Mouse (Mus musculus): ENCODE results near the gene Eno4. TPM values are rescaled to one million over a fixed set of nuclear protein-coding genes. Genes with fewer than 3 reads are reported as not detected.

The Eno4 gene
- polyA plus RNA-seq, 1 experiment from 2014 or later, result 0.90 TPM

GRCm38 (mm10) chr19:58974126-58974525 is 30.9 kb downstream of the Eno4 start:
- H3K36me3 ChIP-seq, result no peaks in the 10 kb centered on the region
- no peak overlapping the region for H3K4me3 ChIP-seq (replicated peaks)
- peaks cover 23% of the 10 kb centered on the region; the same call in 1 of the 2 replicates for H3K4me1 ChIP-seq (replicated peaks)
- H3K4me2 ChIP-seq, result no peak overlapping the region
- H3K27me3 ChIP-seq, result peaks cover 43% of the 10 kb centered on the region
- ATAC-seq (ENCODE audit: insufficient number of reproducible peaks, insufficient read depth, low FRiP score, low TSS enrichment, low read depth), result no peak
- 89% methylated on average over 8 of the region's 8 CpGs for whole genome bisulfite sequencing
- H3K9ac ChIP-seq (replicated peaks), result no peak overlapping the region
- H3K9me3 ChIP-seq, result no peaks in the 10 kb centered on the region
- H3K27ac ChIP-seq, result no peak overlapping the region

GRCm38 (mm10) chr19:58975216-58975863 is 32.1 kb downstream of the Eno4 start:
- WGBS, result 54% methylated on average over 11 of the region's 11 CpGs

DNA sequence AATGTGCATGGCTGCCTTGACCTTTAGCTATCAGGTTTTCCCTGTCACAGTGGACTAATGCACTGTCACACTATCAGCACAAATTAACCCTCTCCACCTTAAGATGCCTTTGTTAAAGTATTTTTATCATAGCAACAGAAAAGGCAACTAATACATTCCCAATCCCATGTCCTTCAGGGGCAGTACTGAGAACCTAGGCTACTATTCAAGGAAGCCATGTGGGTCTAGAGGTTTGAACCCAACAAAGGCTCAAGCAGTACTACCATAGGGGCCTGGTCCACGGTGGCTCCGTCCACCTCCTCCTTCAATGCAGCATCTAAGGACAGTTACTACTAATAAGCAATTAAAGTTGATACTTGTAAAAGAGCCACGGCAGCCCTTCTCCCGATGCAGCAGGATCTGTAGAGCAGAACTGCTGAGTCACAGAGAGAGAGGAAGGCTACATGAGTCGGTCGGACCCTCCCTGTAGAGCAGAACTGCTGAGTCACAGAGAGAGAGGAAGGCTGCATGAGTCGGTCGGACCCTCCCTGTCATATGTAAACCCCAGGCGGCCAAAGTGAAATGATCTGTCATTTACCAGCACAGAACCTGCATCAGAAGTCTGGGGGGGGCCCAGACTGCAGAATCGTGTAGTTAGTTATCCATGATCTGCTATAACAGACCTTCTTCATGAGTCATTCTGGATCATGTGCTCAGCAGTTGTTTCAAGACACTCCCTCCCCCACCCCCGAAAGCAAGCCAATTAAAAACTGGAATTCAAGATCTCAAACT is 35.4 kb downstream of the Eno4 start:
- H3K27ac ChIP-seq, result no peak overlapping the region
- peaks cover 15% of the 10 kb centered on the region; the same call in 1 of the 2 replicates for H3K27me3 ChIP-seq
- ATAC-seq (ENCODE audit: insufficient number of reproducible peaks, insufficient read depth, low FRiP score, low TSS enrichment, low read depth), result peak; percentile 52; the same call in 1 of the 2 replicates
- 60% methylated on average over 11 of the region's 11 CpGs for WGBS
- H3K4me3 ChIP-seq (replicated peaks), result no peak overlapping the region
- no peak overlapping the region for H3K4me2 ChIP-seq
- H3K9me3 ChIP-seq, result no peaks in the 10 kb centered on the region
- H3K4me1 ChIP-seq (replicated peaks), result peaks cover 34% of the 10 kb centered on the region
- H3K36me3 ChIP-seq, result no peaks in the 10 kb centered on the region
- H3K9ac ChIP-seq (replicated peaks), result no peak overlapping the region

More at GRCm38 (mm10) chr19:58975216-58975863, 32.1 kb downstream of the Eno4 start:
- Histone ChIP-seq H3K4me2 (no peak overlapping the region), H3K9ac (replicated peaks) (no peak overlapping the region), H3K4me3 (replicated peaks) (no peak overlapping the region), H3K4me1 (replicated peaks) (peaks cover 33% of the 10 kb centered on the region), H3K36me3 (no peaks in the 10 kb centered on the region), H3K9me3 (no peaks in the 10 kb centered on the region), H3K27me3 (peaks cover 37% of the 10 kb centered on the region), H3K27ac (no peak overlapping the region)
- ATAC-seq (ENCODE audit: insufficient number of reproducible peaks, insufficient read depth, low FRiP score, low TSS enrichment, low read depth), result 0 out of 2 replicates have a peak, but pooled peaks have one; percentile 16

DNA sequence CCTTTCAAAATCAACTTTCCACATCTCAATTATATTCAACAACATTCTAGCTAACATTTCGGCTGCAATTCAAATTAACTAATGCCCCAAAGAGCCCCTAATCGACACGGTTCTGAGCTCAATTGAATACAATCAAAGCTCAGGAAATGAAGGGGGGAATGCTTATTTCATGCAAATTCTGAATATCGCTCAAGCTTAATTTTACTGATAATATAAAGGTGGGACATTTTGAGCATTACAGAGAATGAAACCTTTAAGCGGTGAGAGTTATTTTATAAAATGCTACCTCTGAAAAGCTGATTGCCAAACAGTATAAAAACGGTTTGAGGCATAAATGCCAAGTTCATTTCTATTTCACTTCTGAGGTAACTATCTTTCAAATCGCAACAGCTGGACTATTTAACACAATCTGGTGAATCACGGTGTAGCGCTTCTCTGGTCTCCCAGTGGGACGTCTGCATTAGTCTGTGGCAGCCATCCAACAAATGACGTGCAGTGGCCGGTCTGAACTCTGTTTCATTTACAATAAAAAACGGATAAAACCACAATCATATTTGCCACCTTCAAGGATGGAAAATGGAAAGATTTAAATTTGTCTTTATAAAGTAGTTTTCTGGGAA is 36.3 kb downstream of the Eno4 start:
- no peak for ATAC-seq (ENCODE audit: insufficient number of reproducible peaks, insufficient read depth, low FRiP score, low TSS enrichment, low read depth)
- Histone ChIP-seq H3K27ac (no peak overlapping the region), H3K4me2 (no peak overlapping the region), H3K27me3 (peaks cover 15% of the 10 kb centered on the region; the same call in 1 of the 2 replicates), H3K4me1 (replicated peaks) (peaks cover 34% of the 10 kb centered on the region), H3K9me3 (no peaks in the 10 kb centered on the region), H3K4me3 (replicated peaks) (no peak overlapping the region), H3K36me3 (no peaks in the 10 kb centered on the region), H3K9ac (replicated peaks) (no peak overlapping the region)
- 50% methylated on average over 13 of the region's 13 CpGs for WGBS

GRCm38 (mm10) chr19:58980056-58980440 is 36.8 kb downstream of the Eno4 start:
- no peak for ATAC-seq (ENCODE audit: insufficient number of reproducible peaks, insufficient read depth, low FRiP score, low TSS enrichment, low read depth)
- Histone ChIP-seq H3K4me3 (replicated peaks) (no peak overlapping the region), H3K27me3 (peaks cover 20% of the 10 kb centered on the region), H3K4me1 (replicated peaks) (peaks cover 31% of the 10 kb centered on the region), H3K4me2 (no peak overlapping the region), H3K36me3 (no peaks in the 10 kb centered on the region), H3K9ac (replicated peaks) (no peak overlapping the region), H3K27ac (no peak overlapping the region), H3K9me3 (no peaks in the 10 kb centered on the region)
- WGBS, result 75% methylated on average over 5 of the region's 5 CpGs

DNA sequence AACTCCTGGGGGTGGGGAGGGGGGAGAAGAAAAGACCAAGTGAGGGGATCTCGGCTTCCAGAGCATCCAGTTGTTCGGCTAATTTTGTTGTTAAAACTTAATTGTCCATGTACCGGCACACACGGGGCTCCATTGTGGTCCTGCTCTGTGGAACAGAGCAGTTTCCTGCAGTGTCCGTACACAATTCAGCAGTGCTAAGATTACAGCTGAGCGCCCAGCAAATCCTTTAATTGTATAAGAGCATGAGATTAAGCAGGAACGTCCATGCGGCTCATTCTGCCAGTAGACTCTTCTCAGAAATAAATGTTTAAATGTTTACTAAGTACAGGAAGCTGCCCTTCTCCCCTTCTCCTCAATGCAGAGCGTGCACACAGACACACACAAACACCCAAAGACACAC is 38.3 kb downstream of the Eno4 start:
- Histone ChIP-seq H3K9ac (replicated peaks) (no peak overlapping the region), H3K9me3 (no peaks in the 10 kb centered on the region), H3K4me1 (replicated peaks) (peaks cover 26% of the 10 kb centered on the region), H3K36me3 (no peaks in the 10 kb centered on the region), H3K4me2 (no peak overlapping the region; the same call in 1 of the 2 replicates), H3K27ac (0 out of 2 replicates have a peak overlapping the region, but pooled peaks have one; percentile 7), H3K4me3 (replicated peaks) (no peak overlapping the region), H3K27me3 (peaks cover 30% of the 10 kb centered on the region)
- no peak for ATAC-seq (ENCODE audit: insufficient number of reproducible peaks, insufficient read depth, low FRiP score, low TSS enrichment, low read depth)
- WGBS, result 30% methylated on average over 9 of the region's 9 CpGs

GRCm38 (mm10) chr19:59002827-59003226 is 59.6 kb downstream of the Eno4 start:
- Histone ChIP-seq H3K27ac (no peak overlapping the region), H3K4me2 (no peak overlapping the region), H3K36me3 (no peaks in the 10 kb centered on the region), H3K4me1 (replicated peaks) (no peaks in the 10 kb centered on the region), H3K9me3 (no peaks in the 10 kb centered on the region), H3K4me3 (replicated peaks) (no peak overlapping the region), H3K27me3 (0 out of 2 replicates have a peak, but pooled peaks cover 1% of the 10 kb centered on the region), H3K9ac (replicated peaks) (no peak overlapping the region)
- WGBS, result 88% methylated on average over 6 of the region's 6 CpGs
- ATAC-seq (ENCODE audit: insufficient number of reproducible peaks, insufficient read depth, low FRiP score, low TSS enrichment, low read depth), result no peak

DNA sequence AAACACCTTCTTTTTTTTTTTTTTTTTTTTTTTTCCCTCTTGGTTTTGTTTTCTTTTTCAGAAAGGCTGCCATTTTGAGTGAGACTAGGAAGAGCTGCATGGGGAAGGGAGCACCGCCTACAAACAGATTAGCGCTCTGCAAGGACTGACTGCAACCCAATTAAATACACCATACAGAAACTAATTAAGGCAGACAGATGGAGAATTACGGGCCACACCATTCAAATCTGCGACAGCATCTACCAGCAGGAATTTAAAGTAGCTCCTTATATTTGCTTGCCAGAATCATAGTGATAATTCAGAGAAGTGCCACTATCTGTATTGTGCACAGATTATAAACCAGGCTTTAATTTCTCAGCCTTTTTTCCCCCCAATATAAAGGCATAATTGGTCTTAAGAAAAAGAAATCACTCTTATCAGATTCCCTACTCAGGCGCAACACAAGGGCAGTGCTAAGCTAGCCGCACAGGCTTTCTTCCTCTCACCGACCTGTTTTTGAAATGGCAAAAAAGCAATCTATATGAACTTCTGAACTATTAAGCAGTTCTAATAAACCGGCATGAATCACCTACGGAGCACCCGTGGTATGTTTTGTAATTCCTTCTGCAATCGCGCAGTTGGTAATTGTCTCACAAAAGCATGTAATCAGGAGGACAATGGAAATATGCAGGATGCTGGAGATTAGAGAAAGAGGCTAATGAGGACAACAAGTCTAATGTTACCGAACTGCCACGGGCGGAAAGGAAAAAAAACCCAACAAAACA is 63.5 kb downstream of the Eno4 start:
- no peak overlapping the region for H3K4me2 ChIP-seq
- ATAC-seq (ENCODE audit: insufficient number of reproducible peaks, insufficient read depth, low FRiP score, low TSS enrichment, low read depth), result no peak
- H3K27me3 ChIP-seq, result 0 out of 2 replicates have a peak, but pooled peaks cover 9% of the 10 kb centered on the region
- H3K36me3 ChIP-seq, result no peaks in the 10 kb centered on the region
- no peak overlapping the region for H3K4me3 ChIP-seq (replicated peaks)
- H3K27ac ChIP-seq, result no peak overlapping the region
- H3K9ac ChIP-seq (replicated peaks), result no peak overlapping the region
- H3K9me3 ChIP-seq, result no peaks in the 10 kb centered on the region
- H3K4me1 ChIP-seq (replicated peaks), result no peaks in the 10 kb centered on the region
- 66% methylated on average over 15 of the region's 15 CpGs for WGBS

GRCm38 (mm10) chr19:59010802-59011201 is 67.6 kb downstream of the Eno4 start:
- no peak for ATAC-seq (ENCODE audit: insufficient number of reproducible peaks, insufficient read depth, low FRiP score, low TSS enrichment, low read depth)
- Histone ChIP-seq H3K27me3 (0 out of 2 replicates have a peak, but pooled peaks cover 9% of the 10 kb centered on the region), H3K4me3 (replicated peaks) (no peak overlapping the region), H3K36me3 (no peaks in the 10 kb centered on the region), H3K9ac (replicated peaks) (no peak overlapping the region), H3K4me2 (no peak overlapping the region), H3K4me1 (replicated peaks) (no peaks in the 10 kb centered on the region), H3K27ac (no peak overlapping the region), H3K9me3 (no peaks in the 10 kb centered on the region)
- 76% methylated on average over 5 of the region's 5 CpGs for WGBS
